Mouse (Mus musculus): ENCODE measurements around the gene Vmn2r84.

DNA sequence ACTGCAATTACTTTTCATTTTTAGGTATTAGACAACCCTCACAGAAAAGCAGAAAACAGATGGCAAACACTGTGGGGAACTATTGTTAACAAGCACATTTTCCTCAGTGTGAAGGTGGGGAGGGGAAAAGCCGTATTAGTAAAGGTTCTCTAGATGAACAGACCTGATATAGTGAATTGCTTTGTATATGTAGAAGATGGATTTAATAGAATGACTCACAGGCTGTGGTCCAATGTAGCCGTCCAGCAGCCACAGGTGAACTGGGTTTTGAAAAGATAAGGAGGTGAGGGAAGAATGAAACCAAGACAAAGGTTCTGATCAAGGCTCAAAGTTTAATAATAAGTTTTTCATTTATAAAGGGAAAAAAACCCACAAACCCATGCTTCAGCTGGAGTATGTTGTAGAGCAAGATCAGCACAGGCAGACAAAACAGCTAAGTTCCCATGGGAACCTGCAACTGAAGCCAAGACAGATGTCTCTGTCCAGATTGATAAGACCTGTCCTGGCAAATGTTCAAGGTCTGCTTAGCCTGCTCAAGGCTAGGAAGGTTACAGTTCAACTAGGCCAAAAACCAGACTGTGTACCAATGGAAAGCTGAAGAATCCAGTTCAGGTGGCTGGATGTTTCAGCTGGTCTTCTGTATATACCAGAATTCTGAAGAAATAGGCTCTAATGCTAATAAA lies 21.5 kb downstream of the Vmn2r84 start:
- no peak for TF ChIP-seq ZC3H11A (IDR thresholded peaks at IDR 0.05; ENCODE audit: borderline replicate concordance, low read depth, low read length)
- no peak for TF ChIP-seq CHD2 (IDR thresholded peaks at IDR 0.05; ENCODE audit: low read depth, low read length)
- no peak for TF ChIP-seq ZNF384 (IDR thresholded peaks at IDR 0.05; ENCODE audit: low read depth, low read length)
- no peak for TF ChIP-seq HCFC1 (IDR thresholded peaks at IDR 0.05; ENCODE audit: borderline replicate concordance, insufficient read depth, low read length)

Data from ES-E14 (cell line).